Mouse (Mus musculus): ENCODE results near the gene Utp18.

Utp18 gene

DNA sequence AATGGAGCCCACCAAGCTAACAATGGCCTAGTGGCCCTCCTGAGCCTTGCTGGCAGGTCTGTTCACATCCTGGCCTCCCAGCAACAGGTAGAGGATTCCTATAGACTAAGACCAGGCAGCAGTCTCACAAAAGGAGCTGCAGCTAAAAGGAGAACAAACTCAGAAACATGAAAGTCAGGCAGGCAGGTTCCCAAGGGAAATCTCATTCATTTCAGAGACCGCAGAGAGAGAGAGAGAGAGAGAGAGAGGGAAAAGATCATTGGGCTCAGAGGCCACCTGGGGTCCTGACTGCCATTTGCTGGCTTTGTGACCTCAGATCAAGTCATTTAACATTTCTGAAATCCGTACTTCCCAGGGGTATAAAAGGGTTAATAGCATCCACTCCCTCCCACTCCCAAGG is 38.2 kb downstream of the Utp18 start:
- in situ Hi-C loops (cut with MboI; ENCODE audit: low pct_unique_long_range_greater_than_20kb in 1 of 2, low sequenced_read_pairs in 2 of 2, unreplicated experiment in 1 of 2), result no loop called here

DNA sequence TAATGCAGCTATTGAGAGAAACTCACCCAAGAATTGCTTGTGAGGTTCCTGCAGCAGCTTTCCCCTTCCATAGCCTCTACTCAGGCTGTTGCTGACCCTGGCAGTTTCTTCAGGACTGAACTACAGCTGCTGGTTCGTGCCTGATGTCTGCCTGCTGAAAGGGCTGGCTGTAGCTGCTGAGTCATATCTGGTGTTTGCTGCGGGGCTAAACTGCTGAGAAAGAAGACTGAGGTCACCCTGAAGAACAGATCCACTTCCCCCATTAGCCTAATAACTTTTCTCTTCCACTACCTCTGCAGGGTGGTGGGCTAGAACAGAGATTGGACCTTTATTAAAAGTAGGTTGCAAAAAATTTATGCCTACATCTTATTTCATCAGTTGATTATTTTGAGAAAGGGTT is 49.8 kb downstream of the Utp18 start:
- in situ Hi-C loops (cut with MboI; ENCODE audit: low pct_unique_long_range_greater_than_20kb in 1 of 2, low sequenced_read_pairs in 2 of 2, unreplicated experiment in 1 of 2), result no loop called here

DNA sequence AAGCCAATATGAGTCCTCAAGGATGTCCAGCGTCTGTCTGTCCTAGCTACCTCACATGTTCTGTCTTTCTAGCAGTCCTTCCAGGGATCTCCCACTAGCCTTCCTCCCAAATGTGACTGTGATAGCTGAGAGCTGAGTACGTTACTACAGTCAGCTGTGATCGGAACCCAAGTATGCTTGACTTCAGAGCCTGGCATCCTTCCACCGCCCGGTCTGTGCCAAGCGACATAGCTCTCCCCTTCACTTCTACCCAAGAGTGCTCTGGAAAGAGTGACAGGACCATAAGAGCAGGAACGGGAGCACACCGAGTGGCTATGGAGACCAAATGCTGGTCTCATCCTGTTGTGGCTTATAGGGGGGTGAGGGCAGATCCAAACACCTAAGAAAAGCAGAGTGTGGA is 55.6 kb downstream of the Utp18 start:
- in situ Hi-C loops (cut with MboI; ENCODE audit: low pct_unique_long_range_greater_than_20kb in 1 of 2, low sequenced_read_pairs in 2 of 2, unreplicated experiment in 1 of 2), result no loop called here

DNA sequence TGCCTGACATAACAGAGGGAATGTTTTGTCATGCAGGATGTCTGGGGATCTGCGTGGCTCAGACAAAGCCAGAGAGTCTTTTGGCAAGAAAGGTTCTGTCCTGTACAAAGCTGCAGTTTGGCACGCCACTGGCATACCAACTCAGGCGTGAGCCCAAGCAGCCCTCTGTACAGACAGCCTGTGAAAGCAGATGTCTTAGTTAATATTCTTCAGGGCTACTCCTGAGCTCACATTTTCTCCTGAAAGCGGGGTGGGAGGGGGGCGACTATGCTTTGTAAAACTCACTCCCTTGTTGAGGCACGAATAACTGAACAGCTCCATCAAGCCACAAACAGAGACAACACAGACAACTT is 56.3 kb downstream of the Utp18 start:
- in situ Hi-C loops (cut with MboI; ENCODE audit: low pct_unique_long_range_greater_than_20kb in 1 of 2, low sequenced_read_pairs in 2 of 2, unreplicated experiment in 1 of 2), result no loop called here

DNA sequence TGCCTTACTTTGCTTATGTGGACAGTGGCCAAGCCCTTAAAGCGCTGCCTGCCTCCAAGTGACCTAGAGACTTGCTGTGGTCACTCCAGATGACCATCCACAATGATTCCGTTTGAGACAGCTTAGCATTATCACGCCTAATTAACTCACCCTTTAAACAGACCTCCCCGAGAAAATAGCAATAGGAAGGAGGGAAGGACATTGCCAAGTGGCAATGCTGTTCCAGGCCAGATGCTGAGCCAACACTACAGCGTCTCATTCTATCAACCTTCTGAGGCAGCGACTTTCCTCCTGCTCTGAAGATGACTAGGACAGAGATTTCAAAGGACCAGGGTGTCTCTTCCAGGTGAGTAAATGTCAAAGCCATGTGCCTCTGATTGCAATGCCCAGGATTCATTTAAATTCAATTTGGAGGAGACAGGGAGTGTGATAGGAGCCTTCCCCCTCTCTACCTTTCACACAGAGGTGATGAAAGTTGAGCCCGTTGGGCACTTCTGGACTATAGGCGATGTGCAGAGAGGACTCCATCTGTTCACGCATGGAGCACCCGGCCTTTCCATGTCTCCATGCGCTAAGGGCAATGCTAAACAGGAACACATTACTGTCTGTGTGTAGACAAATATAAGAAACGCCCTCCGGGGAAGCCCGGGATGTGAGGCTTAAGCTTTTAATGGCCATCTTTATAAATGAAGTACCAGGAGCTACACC is 56.8 kb downstream of the Utp18 start:
- in situ Hi-C loops (cut with MboI; ENCODE audit: low pct_unique_long_range_greater_than_20kb in 1 of 2, low sequenced_read_pairs in 2 of 2, unreplicated experiment in 1 of 2), result no loop called here

DNA sequence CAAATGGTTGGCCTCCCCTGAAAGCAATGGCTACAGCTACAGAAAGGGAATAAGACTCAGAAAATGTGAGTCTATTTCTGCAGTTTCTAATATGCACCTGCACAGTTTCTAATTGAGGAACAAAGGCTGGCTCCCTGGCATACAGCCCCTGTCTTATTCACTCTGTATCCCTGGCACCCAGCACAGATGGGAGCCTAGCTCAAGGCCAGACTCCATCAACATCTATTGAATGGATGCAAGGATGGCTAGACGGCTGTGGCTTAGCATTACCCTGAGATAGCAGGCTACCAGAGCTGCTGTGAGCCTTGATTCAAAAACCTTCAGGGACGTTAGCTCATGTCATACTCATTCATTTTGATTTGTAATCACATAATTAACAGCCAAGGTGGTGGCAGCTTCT is 63.3 kb downstream of the Utp18 start:
- in situ Hi-C loops (cut with MboI; ENCODE audit: low pct_unique_long_range_greater_than_20kb in 1 of 2, low sequenced_read_pairs in 2 of 2, unreplicated experiment in 1 of 2), result loop anchor here in 1 of 2 experiments (25.0 kb wide), 1 partner anchor 310 kb away; no protein-coding TSS in a partner anchor

DNA sequence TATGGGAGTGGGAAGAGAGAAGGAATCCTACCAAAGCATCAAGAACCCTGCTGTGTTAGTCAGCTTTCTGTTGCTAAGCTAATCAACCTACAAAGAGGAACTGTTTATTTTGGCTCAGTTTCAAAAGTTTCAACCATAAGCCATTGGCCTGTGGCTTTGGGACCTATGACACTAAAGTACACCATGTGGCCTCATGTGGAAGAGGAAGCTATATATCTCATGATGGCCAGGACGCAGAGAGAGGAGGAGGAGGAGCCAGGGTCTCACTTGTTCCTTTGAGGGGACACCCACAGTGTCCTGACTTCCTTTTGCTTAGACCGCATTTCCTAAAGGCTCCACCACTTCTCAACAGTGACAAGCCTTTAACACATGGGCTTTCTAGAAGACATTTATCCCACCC is 64.0 kb downstream of the Utp18 start:
- in situ Hi-C loops (cut with MboI; ENCODE audit: low pct_unique_long_range_greater_than_20kb in 1 of 2, low sequenced_read_pairs in 2 of 2, unreplicated experiment in 1 of 2), result loop anchor here in 1 of 2 experiments (25.0 kb wide), 1 partner anchor 309 kb away; no protein-coding TSS in a partner anchor

DNA sequence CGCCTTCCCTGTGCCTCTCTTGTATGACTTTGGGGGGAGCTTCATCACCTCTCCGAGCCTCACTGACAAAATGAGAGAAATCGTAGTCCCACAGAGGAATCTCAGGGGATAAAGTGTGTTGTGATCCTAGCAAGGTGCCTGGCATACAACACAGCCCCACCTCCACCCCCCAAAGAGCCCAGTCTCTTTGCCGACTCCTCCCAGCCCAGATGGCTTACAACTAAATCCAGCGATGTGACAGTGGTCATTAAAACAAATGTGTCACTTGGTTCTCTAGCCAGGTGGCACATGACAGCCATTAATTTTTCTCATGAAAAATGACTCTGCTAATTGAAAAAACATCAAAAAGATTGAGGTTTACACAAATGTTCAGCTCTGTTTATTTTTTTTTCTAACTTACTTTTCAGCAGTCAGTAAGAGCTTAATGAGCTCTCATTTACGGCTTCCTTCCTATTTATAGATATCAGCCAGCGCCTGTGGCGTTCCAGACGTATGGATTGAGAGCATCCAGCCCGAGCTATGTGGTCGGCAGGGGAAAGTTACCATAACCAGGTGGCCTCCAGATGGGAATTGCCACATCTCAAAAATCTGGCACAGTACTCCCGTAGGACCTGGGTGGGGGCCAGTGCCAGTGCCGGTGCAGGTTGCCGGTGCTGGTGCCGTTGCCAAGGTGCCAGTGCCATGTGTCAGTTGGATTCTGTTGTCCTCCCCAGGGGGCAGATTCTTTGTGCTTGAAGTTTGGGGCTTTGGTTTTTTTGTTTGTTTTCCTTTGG is 67.4 kb downstream of the Utp18 start:
- in situ Hi-C loops (cut with MboI; ENCODE audit: low pct_unique_long_range_greater_than_20kb in 1 of 2, low sequenced_read_pairs in 2 of 2, unreplicated experiment in 1 of 2), result loop anchor here in 1 of 2 experiments (25.0 kb wide), 1 partner anchor 306 kb away; no protein-coding TSS in a partner anchor

DNA sequence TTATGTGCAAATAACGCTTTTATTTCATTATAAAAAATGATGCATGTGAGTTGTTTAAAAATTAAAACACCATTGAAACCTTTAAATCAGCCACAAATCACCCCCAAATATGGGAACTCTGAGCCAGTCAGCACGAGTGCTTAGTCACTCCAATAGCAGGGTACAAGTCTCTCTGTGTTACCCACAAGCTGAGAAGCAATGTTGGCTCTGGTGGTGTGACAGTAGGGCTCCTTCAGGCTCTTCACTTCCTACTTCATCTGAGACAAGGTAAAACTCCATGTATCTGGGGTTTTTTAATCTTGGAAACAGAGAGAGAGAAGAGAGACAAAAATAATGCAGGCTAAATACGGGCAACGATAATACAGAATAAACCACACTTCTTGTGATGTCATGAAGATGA is 72.6 kb downstream of the Utp18 start:
- in situ Hi-C loops (cut with MboI; ENCODE audit: low pct_unique_long_range_greater_than_20kb in 1 of 2, low sequenced_read_pairs in 2 of 2, unreplicated experiment in 1 of 2), result loop anchor here (5.0 to 25.0 kb wide), 2 partner anchors 266 to 301 kb away; no protein-coding TSS in a partner anchor

DNA sequence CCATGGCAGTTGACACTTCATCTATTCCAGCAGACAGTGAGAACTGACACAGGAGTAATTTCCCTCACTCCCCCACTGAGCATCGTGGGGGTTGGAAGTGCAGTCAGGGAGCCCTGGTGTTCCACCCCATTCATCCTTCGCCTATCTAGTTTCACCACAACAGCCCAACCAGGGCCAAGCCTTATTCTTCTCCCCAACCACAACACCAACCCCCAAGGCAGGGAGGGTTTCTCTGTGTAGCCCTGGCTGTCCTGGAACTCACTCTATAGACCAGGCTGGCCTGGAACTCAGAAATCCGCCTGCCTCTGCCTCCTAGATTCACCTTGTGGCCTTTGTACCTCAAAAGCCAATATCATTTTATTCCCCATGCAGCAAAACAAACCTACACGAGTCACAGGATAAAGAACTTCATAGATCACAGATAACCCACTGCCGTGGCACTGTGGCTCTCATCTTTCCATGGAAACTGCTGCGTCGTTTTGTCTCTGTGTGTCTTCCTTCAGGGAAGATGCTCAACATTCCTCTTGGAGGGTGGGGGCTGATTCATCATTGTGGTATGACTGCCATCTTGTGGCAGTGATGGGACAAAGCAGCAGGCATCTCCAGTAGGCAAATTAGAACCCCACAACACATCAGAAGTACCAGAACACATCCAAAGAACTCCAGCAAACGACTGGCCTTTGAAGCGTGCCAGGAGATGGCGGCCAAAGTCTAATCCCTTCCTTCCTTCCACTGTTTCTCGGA is 73.3 kb downstream of the Utp18 start:
- in situ Hi-C loops (cut with MboI; ENCODE audit: low pct_unique_long_range_greater_than_20kb in 1 of 2, low sequenced_read_pairs in 2 of 2, unreplicated experiment in 1 of 2), result loop anchor here (5.0 to 25.0 kb wide), 2 partner anchors 265 to 300 kb away; no protein-coding TSS in a partner anchor
